Mouse (Mus musculus): Measurements from ENCODE around the gene Bola2.
A peak's percentile ranks its signal among the peaks of the same experiment; 100 is the strongest.
"Not testable (repeated sequence)": the region's sequence is repeated elsewhere in the genome, so short reads cannot be mapped to it uniquely, and the experiment has no call there.

Bola2 gene

GRCm38 (mm10) chr7:126695210-126695611 lies at the start of gene Bola2:
Gene Bola2 (plus strand): TSS chr7:126695401.
- DNase-seq (ENCODE audit: low spot score in 2 of 2): peak in 1 of 2 experiments; percentile 75

- no peak for DNase-seq (ENCODE audit: low spot score in 2 of 2)
Observed at GRCm38 (mm10) chr7:126645708-126646107, 49.5 kb upstream of the Bola2 start.

GRCm38 (mm10) chr7:126648486-126648885 lies 46.7 kb upstream of the Bola2 start:
- DNase-seq (ENCODE audit: low spot score in 2 of 2): no peak

GRCm38 (mm10) chr7:126649231-126650051 lies 45.8 kb upstream of the Bola2 start, which contains the start of gene Sgf29:
Gene Sgf29 (plus strand): TSS chr7:126649309.
- peak; percentile 90 for DNase-seq (ENCODE audit: low spot score in 2 of 2)

GRCm38 (mm10) chr7:126650852-126651251 lies 44.3 kb upstream of the Bola2 start:
- DNase-seq (ENCODE audit: low spot score in 2 of 2): no peak

- DNase-seq (ENCODE audit: low spot score in 2 of 2): no peak
Observed at GRCm38 (mm10) chr7:126653991-126654390, 41.2 kb upstream of the Bola2 start.

- no peak for DNase-seq (ENCODE audit: low spot score in 2 of 2)
Observed at GRCm38 (mm10) chr7:126655695-126656094, 39.5 kb upstream of the Bola2 start.

GRCm38 (mm10) chr7:126657522-126657921 lies 37.7 kb upstream of the Bola2 start:
- no peak for DNase-seq (ENCODE audit: low spot score in 2 of 2)

GRCm38 (mm10) chr7:126659771-126660170 lies 35.4 kb upstream of the Bola2 start:
- DNase-seq (ENCODE audit: low spot score in 2 of 2): no peak

GRCm38 (mm10) chr7:126663646-126664045 lies 31.6 kb upstream of the Bola2 start:
- DNase-seq (ENCODE audit: low spot score in 2 of 2): no peak

GRCm38 (mm10) chr7:126665269-126665668 lies 29.9 kb upstream of the Bola2 start:
- peak; percentile 25 to 30 for DNase-seq (ENCODE audit: low spot score in 2 of 2)

GRCm38 (mm10) chr7:126667495-126668090 lies 27.6 kb upstream of the Bola2 start:
- no peak for DNase-seq (ENCODE audit: low spot score in 2 of 2)

GRCm38 (mm10) chr7:126668452-126668851 lies 26.7 kb upstream of the Bola2 start:
- no peak for DNase-seq (ENCODE audit: low spot score in 2 of 2)

GRCm38 (mm10) chr7:126670152-126670551 lies 25.0 kb upstream of the Bola2 start:
- no peak for DNase-seq (ENCODE audit: low spot score in 2 of 2)

- DNase-seq (ENCODE audit: low spot score in 2 of 2): no peak
Observed at GRCm38 (mm10) chr7:126672111-126672510, 23.1 kb upstream of the Bola2 start.

GRCm38 (mm10) chr7:126675104-126675503 lies 20.1 kb upstream of the Bola2 start:
- DNase-seq (ENCODE audit: low spot score in 2 of 2): no peak

GRCm38 (mm10) chr7:126676207-126676606 lies 19.0 kb upstream of the Bola2 start, which contains the start of gene Sult1a1:
Gene Sult1a1 (minus strand): TSS chr7:126676432.
- DNase-seq (ENCODE audit: low spot score in 2 of 2): peak; percentile 32 to 69

- no peak for DNase-seq (ENCODE audit: low spot score in 2 of 2)
Observed at GRCm38 (mm10) chr7:126676631-126677220, 18.5 kb upstream of the Bola2 start.

- no peak for DNase-seq (ENCODE audit: low spot score in 2 of 2)
Observed at GRCm38 (mm10) chr7:126678545-126679341, 16.5 kb upstream of the Bola2 start.

GRCm38 (mm10) chr7:126679683-126680082 lies 15.5 kb upstream of the Bola2 start:
- no peak for DNase-seq (ENCODE audit: low spot score in 2 of 2)

GRCm38 (mm10) chr7:126681221-126681620 lies 14.0 kb upstream of the Bola2 start:
- no peak for DNase-seq (ENCODE audit: low spot score in 2 of 2)

- DNase-seq (ENCODE audit: low spot score in 2 of 2): not testable (repeated sequence)
Observed at GRCm38 (mm10) chr7:126688156-126688555, 7.0 kb upstream of the Bola2 start.

Data from urinary bladder, postnatal 36 days (tissue).